Mouse (Mus musculus) kidney, adult 11 months (tissue): ENCODE data around the gene Acvr2a.
"Not testable (repeated sequence)": the region's sequence is repeated elsewhere in the genome, so short reads cannot be mapped to it uniquely, and the experiment has no call there.

Experiments used
- DNase-seq: peaks from one replicate; pipeline ENCODE4 v3.0.0; 2022

Gene Acvr2a

DNA sequence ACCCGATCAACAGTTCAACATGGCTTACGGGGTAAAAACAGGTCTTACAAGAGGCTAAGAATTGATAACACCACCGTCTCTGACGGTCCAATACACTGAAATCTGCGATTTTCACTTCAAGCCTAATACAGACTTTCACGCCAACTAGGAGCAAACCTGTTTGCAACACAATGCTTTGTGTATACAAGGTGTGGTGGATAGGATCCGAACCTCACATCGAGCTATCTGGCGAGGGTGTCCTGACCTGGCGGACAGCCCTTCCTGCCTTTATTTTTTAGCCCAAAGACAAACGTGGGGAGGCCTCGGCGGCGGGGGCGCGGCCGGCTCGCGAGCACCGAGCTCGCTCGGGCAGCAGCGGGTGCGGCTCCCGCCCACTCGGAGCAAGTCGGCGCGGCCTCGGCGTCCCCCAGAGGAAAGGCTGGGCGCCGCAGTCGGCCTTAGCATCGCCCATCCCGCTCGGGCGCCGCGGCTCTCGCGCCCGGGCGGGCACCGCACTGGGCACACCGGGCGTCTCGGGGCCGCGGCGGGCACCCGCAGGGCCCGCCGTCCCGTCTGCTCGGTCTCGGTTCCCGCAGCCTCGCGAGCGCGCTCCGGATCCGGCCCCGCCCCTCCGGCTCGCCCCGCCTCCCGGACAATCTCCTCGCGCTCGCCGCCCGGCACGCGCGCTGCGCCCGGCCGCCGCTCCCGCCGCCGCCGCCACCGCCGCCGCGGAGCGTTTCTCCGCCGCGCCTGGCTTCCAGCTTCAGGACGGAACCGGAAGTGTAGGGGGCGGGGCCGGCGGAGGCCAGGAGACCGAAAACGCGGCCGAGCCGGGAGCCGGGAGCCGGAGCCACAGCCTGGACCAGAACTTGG, at the start of gene Acvr2a:
TSS of gene Acvr2a (plus strand) at position 739 of the 852 bp plus-strand sequence.
- DNase-seq: peak; percentile 92

DNA sequence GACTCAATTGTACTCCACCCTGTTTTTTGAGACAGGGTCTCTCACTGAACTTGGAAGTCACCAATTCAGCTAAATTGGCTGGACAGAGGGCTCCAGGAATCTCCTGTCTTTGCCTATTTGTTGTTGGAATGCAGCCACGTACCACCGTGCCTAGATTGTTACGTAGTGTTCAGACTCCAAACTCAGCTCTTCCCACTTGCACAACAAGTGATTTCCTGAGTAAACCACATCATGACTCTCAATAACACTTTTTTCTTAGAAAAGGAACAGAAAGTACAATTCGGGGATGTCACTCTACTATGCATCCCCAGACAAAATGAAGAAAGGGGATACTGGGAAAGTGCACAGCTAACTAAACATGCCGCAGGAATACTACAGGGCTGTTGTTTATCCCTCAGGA, 47.4 kb upstream of the Acvr2a start:
- DNase-seq: no peak

DNA sequence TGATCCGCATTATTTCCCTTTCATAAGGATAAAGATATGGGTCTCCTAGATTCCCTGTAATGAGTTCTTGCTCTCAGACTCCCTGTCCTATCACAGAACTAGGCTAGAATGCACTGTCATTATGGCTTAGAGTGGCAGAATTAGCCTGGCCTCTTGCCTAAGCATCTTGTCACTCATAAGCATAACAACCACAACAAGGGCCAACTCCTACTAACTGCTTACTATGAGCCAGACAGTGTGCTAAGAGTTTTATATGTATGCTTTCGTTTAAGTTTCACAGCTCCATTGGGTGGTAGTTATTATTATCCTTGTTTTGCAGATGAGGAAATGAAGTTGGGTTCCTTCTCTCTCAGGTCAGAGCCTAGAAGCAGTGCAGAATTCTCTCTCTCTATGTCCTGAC, 46.1 kb upstream of the Acvr2a start:
- no peak for DNase-seq

DNA sequence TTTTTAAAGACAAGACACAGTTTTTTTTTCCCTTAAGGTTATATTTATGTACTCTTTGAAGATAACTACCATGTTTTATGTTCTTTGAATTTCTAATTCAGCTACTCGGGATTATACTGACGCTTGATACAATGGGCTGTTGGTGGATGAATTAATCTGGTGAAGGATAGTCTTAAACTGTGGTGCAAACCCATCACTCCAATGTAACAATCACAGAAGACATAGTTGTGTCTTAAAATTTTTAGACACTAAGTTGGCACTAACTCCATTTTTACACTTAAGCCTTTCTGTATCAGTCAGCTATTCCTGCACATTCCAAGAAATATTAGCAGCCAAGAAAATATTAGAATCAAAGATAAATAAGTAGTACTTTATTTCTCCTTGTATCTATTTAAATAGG, 45.7 kb upstream of the Acvr2a start:
- no peak for DNase-seq

DNA sequence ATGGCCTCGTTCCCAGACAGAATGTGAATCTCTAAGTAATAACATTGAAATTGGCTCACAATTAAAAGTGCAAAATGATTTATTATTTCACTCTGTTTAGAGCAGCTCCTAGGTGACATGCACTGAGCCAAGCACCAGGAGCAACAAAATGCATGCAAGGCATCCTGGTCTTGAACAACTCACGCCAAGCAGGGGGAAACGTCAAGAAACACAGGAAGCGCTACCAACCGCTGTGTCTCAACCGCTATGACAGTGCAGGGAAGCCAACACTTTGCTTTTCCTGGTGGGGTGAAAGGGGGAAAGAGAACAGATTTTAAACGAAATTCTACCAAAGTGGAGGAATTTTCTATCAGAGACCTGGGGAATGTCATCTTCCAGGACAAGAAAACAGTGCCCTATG, 43.8 kb upstream of the Acvr2a start:
- no peak for DNase-seq

DNA sequence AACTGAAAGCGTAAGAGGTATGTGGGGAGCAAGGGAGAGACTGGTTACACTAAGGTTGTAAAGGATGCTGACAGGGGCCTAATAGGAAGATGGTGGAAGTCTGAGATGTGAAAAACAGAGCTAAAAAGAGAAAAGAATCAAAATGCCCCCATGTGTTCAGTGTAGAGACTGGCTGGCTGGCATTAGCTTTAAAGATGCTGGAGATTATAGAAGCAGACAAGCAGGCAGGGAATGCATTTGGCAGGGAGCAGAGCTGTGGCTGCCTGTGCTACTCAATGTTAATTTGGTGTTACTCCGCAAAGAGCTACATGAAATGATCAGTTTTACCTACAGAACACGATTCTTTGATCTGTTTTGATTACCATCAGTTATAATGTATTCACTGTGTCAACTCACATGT, 43.3 kb upstream of the Acvr2a start:
- no peak for DNase-seq

DNA sequence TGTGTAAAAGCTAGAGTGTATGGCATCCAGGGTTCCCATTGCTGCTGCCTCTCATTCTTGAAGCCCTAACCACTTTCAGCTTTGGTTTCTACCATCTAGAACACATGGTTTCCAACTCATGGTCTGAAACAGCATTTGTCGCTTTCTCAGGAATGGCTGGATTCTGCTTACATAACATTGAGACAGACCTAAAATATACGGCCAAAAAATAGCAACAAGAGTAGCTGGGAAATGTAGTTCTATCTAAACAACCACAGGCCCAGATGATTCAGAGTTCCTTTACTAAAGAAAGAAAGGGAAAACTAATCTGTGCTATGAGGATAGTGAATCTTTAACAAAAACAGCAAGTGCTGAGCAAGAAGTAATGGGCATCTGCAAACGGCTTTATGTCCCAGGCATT, 38.6 kb upstream of the Acvr2a start:
- DNase-seq: no peak

DNA sequence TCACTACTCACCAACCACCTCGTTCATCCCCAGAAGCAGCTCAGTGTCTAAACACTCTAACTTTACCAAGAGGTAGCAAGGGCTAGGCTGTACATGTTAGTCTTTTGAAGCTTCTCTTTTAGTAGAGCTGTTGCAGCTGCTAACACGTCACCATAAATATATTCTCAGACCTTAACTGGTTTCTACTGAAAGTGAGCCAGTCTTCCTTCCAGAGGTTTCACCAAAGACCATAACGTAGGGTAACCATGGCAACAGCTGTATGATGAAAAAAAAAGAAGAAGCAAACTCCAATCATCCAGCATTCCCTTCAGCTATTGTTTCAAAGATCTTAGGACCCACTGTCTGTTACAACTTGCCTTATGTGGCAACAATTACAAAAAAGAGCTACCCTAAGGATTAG, 25.0 kb upstream of the Acvr2a start:
- no peak for DNase-seq

DNA sequence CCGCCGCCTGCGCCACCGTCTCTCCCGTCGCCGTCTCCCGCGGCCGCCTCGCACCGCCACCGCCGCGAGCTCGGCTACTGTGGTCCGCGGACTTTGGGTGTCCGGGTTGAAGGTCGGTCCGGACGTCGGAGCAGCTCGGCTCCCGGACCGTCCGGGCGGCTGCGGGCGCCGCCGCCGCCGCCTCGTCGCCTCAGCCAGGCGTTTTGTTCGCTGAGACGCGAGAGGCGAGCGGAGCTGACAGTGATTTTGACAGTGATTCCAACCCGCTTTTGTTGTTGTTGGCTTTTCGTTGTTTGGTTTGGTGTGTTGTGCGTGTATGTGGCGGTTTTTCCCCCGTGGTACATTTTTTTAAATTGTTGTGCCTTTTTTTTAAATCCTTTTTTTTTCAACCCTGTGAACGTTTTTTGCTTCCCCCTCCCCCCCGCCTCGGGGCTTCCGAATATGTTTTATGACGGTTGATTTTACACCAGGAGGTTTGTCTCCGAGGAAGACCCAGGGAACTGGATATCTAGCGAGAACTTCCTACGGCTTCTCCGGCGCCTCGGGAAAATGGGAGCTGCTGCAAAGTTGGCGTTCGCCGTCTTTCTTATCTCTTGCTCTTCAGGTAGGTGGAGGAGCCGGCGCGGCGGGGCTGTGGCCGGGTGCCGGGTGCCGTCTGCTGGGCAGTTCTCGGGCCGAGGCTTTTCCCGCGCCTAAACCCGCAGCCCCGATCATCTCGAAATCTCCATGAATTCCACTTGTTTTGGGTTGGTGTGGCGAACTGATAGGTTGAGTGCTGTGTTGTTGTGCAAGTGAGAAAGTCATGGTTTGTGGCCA, 522 bp downstream of the Acvr2a start:
- peak; percentile 24 for DNase-seq

DNA sequence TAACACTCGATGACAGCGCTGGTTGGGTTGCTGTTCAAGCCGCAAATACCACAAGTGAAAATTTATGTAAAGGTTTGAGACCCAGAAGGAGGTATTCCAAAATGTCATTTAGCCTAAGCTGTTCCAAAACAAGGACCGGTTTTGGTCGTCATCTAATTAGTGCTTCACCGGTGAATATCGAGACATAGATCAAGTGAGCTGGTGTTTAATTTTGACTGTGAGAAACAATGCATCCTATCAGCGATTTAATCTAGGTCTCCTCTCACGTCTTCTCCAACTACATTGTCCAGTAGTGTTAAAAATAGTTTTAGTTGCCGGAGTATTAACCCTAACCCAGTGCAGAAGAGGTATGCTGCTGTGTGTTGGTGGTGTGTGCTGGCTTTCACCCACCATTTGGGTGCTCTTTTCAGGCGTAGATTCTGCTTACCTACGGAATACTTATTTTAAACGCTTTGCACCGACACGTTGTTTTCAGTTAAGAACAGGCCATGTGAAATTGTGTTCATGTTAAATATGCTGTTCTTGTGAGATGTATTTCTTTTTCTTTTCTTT, 1.2 kb downstream of the Acvr2a start:
- no peak for DNase-seq

DNA sequence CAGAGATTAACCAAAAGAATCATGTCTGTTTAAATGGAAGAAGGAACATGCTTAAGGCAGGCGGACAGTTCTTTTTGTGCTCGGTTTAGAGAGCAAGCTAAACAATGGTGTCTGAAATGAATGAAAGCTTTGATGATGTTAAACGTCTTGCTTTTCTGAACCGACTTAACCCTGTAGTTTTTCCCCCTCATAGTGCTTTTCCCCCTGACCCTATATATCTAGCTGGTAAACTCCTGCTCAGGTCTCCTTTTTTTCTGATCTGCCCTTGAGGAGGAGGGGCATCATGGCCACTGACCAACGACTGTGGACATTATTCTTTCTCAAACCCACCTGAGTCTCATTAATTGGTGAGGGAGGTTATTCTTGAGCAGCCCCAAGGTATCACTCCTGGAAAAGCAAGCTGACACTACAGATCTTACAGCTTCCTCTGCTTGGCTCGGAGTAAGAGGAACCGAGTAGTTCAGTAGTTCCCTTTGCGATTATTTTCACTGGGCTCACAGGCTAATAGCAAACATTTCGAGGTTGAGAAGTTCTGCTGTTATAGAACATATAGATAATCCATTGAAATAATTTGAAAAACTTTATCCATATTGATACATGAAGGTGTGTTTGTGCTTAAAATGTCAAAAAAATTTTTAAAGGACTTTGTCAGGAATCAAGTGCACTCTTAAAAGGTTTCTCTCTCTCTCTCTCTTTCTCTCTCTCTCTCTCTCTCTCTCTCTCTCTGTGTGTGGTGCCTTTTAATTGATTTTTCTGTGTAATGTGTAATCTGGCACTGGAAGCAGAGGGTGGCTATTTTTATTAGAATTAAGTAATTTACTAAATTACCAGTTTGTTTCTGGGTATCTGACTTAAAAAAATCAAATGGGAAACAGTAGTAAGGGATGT, 2.5 kb downstream of the Acvr2a start:
- DNase-seq: no peak

DNA sequence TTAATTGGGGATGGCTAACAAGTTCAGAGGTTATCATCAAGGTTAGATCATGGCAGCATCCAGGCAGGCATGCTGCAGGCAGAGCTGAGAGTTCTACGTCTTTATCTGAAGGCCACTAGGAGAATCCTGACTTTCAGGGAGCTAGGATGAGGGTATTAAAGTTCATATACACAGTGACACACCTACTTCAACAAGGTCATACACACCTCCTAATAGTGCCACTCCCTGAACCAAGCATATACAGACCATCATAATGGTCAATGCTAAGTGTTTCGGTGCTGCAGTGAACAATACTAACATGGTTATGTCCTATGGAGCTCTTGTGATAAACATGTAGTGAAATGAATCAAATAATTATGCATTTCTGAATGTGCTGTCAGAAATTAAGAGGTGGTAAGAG, 12.0 kb downstream of the Acvr2a start:
- DNase-seq: no peak

DNA sequence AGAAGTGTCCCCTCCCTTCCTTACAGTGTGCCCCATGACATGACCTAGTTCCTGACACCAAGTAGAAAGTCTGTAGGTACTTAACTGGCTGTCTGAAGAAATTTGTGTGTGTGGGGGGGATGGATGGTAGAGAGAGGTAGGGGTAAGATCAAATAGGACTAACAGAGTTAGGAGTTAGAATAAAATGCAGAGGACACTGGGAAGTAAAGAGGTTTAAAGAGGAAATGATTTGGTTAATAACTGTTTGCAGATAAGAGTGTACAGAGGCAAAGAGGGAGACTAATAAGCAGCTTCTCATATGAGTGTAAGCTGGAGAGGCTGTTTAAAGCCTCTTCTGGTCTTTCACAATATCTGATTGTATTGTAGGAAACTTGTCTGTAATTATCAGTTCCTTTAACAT, 12.5 kb downstream of the Acvr2a start:
- DNase-seq: no peak

DNA sequence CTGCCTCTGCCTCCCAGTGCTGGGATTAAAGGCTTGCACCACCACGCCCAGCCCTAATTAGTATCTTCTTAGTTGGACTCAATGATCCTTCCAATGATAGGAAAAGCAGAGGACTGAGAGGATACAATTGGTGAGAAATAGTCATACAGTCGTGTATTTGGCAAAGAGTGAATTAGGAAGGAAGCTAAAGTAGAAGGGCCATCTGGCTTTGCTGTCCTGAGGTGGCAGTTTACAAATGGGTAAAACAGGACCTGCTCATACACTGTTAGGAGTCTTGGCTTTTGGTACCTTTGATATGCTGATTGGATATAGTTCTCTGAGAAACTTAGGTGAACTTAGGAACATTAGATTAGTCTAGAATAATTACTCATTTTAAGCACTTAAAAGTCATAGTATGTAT, 16.6 kb downstream of the Acvr2a start:
- DNase-seq: no peak

DNA sequence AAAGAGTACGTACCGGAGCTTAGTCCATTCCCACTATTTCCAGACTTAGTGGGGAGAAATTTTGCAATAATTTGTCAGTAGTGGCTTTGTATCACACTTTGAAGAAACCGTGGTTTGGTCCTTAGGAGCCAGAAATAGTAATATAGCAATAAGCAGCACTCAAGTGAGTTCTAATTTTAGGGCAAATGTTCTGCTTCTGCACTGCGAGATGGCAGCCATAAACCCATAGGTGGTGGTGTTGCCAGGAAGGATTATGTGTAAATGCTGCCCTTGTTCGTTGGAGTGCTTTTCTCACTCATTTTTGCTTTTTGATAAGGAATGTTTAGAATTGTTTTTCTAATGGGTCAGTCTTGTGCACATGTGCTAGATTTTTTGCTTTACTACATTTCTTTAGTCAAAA, 18.4 kb downstream of the Acvr2a start:
- DNase-seq: no peak

DNA sequence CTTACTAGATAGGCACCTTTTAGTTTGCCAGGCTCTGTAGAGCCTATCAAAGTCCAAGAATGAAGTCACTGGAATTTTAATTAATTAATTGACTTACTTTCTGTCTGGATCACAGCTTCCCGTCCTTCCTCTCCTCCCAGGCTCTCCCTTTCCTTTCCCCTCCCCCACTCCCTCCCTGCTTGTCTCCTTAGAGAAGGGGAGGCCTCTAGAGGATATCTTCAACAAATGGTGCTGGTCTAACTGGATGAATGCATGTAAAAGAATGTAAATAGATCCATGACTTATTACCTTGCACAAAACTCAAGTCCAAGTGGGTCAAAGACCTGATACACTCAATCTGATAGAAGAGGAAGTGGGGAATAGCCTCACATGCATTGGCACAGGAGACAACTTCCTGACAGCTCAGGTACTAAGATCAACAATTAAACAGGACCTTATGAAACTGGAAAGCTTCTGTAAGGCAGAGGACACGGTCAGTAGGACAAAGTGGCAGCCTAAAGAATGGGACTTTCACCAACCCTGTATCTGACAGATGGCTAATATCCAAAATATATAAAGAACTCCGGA, 20.1 kb downstream of the Acvr2a start:
- no peak for DNase-seq

DNA sequence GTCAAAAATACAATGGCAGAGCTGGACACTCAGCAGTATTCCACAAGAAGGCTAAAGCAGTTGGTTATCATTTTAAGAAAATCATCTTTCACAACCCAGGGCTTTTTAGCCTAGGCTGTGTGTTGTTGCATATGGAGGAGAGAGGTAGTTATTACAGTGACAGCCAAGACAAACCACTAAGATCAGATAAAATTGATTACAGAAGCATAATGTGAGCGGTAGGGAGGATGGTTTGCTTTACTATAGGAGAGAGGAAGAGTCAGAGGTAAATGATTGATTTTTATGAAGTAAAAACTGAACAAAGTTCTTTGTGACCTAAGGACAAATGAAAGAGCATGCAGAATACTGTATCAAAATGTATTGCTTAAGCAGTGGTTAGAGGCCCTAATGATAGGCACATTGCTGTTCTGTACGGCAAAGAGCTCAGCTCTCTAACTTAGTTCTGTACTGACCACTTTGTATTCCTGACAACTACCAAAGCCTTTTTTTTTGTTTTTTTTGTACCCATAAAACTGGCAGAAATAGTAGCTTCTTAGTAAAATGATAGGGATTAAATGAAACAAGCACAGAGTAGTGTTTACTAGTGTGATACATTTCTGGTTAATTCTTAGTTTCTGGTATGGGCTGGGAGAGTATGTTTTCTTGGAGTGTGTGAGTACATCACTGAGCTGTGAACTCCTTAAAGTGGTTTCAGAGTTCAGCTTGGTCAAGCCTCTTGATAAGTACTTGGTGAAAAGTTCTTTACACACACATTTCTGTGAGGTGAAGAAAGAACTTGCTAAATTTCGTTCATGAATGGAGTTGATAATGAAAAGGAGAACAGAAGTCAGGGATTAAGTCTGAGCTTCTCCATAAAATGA, 27.9 kb downstream of the Acvr2a start:
- DNase-seq: no peak

DNA sequence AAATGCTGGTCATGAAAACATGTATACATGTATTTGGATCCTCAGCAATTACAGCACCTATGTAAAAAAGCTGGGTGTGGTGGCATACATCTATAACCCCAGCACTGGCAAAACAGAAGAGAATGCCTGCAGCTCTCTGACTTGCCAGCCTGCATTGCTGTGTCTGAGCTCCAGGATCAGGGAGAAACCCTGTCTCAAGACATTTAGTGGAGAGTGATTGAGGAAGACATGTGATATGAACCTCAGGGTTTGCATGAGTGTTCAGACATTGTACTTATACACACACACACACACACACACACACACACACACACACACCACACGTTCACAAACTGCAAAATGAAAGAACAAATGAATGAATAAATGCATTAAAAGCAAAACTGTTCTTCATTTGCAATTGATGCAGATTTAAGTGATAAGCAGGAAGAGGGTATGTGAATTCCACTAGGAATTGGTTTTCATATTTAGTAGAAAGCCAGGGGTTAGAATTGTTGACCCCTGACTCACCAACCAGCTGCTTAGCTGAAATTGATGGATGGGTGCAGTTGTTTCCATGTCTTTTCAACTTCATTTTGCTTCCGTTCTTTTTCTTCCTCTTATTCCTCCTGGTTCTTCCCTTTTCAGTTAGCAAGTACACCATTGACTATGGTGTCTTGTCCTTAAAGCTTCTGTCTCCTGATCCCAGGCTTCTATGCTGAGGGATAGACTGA, 32.9 kb downstream of the Acvr2a start:
- DNase-seq: no peak

DNA sequence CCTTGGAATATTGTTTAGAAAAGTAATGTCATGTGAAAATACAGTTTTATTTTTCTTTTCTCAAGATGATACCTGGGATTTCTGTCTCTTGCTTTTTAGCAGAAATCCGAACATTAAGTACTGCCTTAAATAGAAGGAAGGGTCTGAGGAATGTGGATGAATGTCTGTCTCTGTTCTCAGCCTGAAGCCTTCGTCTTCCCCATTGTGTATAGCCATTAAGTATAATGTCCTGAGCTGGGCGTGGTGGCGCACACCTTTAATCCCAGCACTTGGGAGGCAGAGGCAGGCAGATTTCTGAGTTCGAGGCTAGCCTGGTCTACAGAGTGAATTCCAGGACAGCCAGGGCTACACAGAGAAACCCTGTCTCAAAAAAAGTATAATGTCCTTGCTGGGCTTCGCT, 51.7 kb downstream of the Acvr2a start:
- DNase-seq: not testable (repeated sequence)

DNA sequence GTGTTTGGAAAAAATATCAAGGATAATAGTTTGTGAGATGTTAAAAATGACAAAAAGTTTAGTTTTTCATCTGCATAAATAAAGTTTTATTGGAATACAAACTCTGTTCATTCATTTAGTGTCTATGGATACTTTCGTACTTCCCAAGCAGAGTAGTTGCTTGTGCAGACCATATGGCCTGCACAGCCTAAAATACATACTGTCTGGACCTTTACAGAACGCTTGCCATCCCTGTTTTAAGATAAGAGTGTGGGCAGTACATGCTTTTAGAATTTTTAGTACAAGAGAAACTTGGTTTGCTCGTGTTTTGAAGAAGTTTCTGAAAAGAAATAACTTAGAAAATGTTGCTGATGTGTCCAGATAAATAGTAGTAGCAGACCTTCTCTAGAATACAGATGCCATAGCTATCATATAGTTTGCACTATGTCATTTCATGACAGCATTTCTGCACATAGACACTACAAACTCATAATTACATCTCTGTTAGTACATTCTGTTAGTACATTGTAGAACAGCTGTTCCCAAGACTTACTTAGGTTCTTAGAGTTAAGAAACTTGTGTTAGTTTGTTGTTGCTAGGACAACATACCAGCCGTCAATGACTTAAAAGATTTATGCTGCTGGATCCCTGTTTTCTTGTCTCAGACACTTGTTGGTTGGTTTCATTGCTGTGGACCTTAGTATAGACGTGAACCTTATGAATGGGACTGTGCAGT, 54.4 kb downstream of the Acvr2a start:
- DNase-seq: no peak
